Mouse (Mus musculus): ENCODE measurements around the gene Bend3. TPM values are rescaled to one million over a fixed set of nuclear protein-coding genes. Genes with fewer than 3 reads are reported as not detected.
A peak's percentile ranks its signal among the peaks of the same experiment; 100 is the strongest.

Gene Bend3
- 0.81 and 0.89 TPM in 2 replicates for polyA plus RNA-seq (2015; fragmentation: Nextera tagmentation; extraction: Ambion mirVana)

DNA sequence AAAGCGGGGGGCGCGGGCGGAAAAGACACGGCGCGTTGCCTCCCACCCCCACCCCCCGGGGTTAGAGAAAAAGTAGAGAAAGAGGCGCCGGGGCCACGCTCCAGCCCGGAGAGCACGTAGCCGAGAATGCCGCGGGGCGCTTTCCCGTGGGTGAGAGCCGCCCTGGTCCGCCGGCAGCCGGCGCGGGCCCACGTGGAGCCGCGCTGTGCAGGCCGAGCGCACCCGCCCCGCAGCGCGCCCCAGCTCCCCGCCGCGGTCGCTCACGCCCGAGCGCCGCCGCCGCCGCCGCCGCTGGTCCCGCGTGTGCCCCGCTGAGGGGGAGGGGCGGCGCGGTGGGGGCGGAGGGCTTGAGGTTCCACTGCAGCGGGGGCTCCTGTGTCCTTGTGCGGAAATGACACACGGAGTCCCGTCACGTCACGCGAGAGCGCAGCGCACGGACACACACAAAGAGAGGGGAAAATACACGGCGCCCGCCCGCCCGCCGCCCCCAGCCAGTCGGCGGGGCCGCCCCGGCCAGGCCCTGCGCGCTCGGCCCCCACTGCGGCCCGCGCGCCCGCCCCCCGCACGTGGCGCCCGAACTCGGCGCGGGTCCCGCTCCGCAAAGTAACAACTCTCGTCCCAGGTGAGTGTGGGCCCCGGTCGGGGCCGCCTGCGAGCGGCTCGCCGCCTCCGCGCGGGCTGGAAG lies at the start of gene Bend3:
TSS of gene Bend3 (plus strand) at position 81 of the 685 bp plus-strand sequence.
- Histone ChIP-seq H3K4me3 (ENCODE audit: low read depth, low read length) (peak within 1 kb of the TSS; percentile 84), H3K27me3 (replicated peaks; ENCODE audit: insufficient read depth, low read length) (no peaks in the 10 kb centered on the region), H3K4me2 (replicated peaks; ENCODE audit: low read depth, low read length) (peak within 1 kb of the TSS; percentile 100), H3K4me1 (ENCODE audit: insufficient read depth, low read depth, low read length) (peaks cover 9% of the 10 kb centered on the region; the same call in 1 of the 2 replicates), H3K9ac (replicated peaks; ENCODE audit: low read depth) (peak within 1 kb of the TSS; percentile 77), H3K36me3 (ENCODE audit: insufficient read depth, low read length) (no peaks in the 10 kb centered on the region), H3K27ac (ENCODE audit: low read length) (peak within 1 kb of the TSS; percentile 91), H3K9me3 (ENCODE audit: low read length) (no peaks in the 10 kb centered on the region)
- 0% methylated on average over 30 of the region's 101 CpGs for WGBS
- DNase-seq (ENCODE audit: low spot score) (peak; percentile 65), ATAC-seq (peak; percentile 43)
- TF ChIP-seq CTCF (IDR thresholded peaks at IDR 0.05) (no peak), EP300 (IDR thresholded peaks at IDR 0.05) (no peak)

DNA sequence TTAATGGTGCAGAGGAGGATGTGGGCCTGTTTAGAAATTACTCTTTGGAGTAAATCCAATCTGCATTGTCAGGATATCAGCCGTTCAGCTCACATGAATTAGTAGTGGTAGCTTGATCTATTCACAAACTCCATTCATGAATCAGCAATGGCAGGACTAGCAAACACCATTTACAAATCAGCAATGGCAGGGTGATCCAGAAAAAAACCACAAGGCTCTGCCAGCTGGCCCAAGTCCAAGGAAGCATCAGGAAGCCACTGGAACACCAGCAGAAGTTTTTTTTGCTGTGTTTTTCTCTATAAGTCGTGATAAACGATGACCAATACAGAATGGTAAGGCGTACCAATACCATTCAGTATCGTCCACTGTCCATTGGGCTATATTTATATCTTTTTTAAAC lies 48.0 kb upstream of the Bend3 start:
- no peaks in the 10 kb centered on the region for H3K27me3 ChIP-seq (replicated peaks; ENCODE audit: insufficient read depth, low read length)
- no peak overlapping the region for H3K9ac ChIP-seq (replicated peaks; ENCODE audit: low read depth)
- no peaks in the 10 kb centered on the region; the same call in 1 of the 2 replicates for H3K9me3 ChIP-seq (ENCODE audit: low read length)
- no peak overlapping the region for H3K4me3 ChIP-seq (ENCODE audit: low read depth, low read length)
- no peaks in the 10 kb centered on the region for H3K4me1 ChIP-seq (ENCODE audit: insufficient read depth, low read depth, low read length)
- no peak overlapping the region for H3K27ac ChIP-seq (ENCODE audit: low read length)
- H3K4me2 ChIP-seq (replicated peaks; ENCODE audit: low read depth, low read length) = no peak overlapping the region
- ATAC-seq (no peak), DNase-seq (ENCODE audit: low spot score) (no peak)
- no peaks in the 10 kb centered on the region for H3K36me3 ChIP-seq (ENCODE audit: insufficient read depth, low read length)
- WGBS = 83% methylated on average over 5 of the region's 5 CpGs
- TF ChIP-seq EP300 (IDR thresholded peaks at IDR 0.05) (no peak), CTCF (IDR thresholded peaks at IDR 0.05) (no peak)

DNA sequence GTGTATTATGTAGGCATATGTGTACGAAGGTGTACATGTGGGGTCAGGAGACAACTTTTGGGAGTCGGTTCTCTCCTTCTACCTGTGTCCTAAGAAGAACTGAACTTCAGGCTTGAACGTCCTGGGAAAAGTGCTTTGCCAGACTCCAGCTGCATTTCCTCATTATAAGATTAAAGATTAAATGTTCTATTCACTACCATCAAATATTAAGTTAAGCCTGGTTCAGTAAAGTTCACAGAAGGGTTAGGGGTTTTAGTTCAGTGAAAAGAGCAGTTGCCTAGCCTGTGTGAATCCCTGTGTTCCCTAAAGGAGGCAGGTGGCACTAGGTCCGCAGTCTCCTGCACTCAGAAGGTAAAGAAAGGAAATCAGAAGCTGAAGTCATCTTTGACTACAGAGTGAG lies 44.3 kb upstream of the Bend3 start:
- DNase-seq (ENCODE audit: low spot score) = no peak
- Histone ChIP-seq H3K4me2 (replicated peaks; ENCODE audit: low read depth, low read length) (no peak overlapping the region), H3K27me3 (replicated peaks; ENCODE audit: insufficient read depth, low read length) (no peaks in the 10 kb centered on the region), H3K9ac (replicated peaks; ENCODE audit: low read depth) (no peak overlapping the region), H3K4me1 (ENCODE audit: insufficient read depth, low read depth, low read length) (no peaks in the 10 kb centered on the region), H3K9me3 (ENCODE audit: low read length) (no peaks in the 10 kb centered on the region; the same call in 1 of the 2 replicates), H3K27ac (ENCODE audit: low read length) (no peak overlapping the region), H3K36me3 (ENCODE audit: insufficient read depth, low read length) (no peaks in the 10 kb centered on the region), H3K4me3 (ENCODE audit: low read depth, low read length) (no peak overlapping the region)
- no peak for ATAC-seq
- 85% methylated on average over 4 of the region's 4 CpGs for WGBS
- TF ChIP-seq EP300 (IDR thresholded peaks at IDR 0.05) (no peak), CTCF (IDR thresholded peaks at IDR 0.05) (no peak)

DNA sequence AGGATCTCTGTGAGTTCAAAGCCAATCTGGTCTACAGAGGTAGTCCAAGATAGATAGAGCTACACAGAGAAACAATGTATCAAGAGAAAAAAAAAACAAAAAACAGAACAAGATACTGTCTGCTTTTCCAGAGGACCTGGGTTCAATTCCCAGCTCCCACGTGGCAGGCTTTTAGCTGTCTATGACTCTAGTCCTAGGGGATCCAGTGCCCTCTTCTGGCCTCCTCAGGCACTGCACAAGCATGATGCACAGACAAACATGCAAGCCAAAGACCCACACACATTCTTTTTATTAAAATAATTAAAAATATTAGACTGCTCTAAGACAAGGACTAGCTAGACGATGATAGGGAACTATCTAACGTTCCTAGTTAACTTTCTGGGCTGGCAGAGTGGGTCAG lies 42.9 kb upstream of the Bend3 start:
- Histone ChIP-seq H3K27ac (ENCODE audit: low read length) (no peak overlapping the region), H3K36me3 (ENCODE audit: insufficient read depth, low read length) (no peaks in the 10 kb centered on the region), H3K9ac (replicated peaks; ENCODE audit: low read depth) (no peak overlapping the region), H3K9me3 (ENCODE audit: low read length) (no peaks in the 10 kb centered on the region), H3K4me3 (ENCODE audit: low read depth, low read length) (no peak overlapping the region), H3K4me2 (replicated peaks; ENCODE audit: low read depth, low read length) (no peak overlapping the region), H3K4me1 (ENCODE audit: insufficient read depth, low read depth, low read length) (no peaks in the 10 kb centered on the region), H3K27me3 (replicated peaks; ENCODE audit: insufficient read depth, low read length) (no peaks in the 10 kb centered on the region)
- ATAC-seq (no peak), DNase-seq (ENCODE audit: low spot score) (no peak)
- 0 out of 2 replicates have a peak, but pooled peaks have one; percentile 6 for TF ChIP-seq CTCF (IDR thresholded peaks at IDR 0.05)
- TF ChIP-seq EP300 (IDR thresholded peaks at IDR 0.05) = no peak
- WGBS = 80% methylated on average over 3 of the region's 3 CpGs

DNA sequence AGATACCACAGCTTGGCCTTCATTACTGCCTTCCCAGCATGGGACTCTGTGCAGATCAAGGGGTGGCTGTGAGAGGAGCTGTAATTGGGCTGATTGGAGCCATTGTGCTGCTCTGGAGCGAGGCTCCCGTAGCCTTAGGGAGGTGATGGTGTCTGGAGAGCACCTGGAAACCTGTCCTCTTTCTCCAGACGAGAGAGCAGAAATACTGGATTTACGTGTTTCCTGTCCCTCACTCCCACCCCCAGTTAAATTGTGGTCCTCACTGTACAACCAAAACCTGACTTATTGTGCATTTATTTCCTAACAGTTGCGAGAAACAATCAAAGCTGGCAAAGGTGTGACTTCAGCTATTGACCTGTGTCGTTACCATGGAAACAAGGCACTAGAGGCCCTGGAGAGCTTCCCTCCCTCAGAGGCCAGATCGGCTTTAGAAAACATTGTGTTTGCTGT lies 39.1 kb upstream of the Bend3 start:
- Histone ChIP-seq H3K4me2 (replicated peaks; ENCODE audit: low read depth, low read length) (no peak overlapping the region), H3K9me3 (ENCODE audit: low read length) (no peaks in the 10 kb centered on the region), H3K27ac (ENCODE audit: low read length) (no peak overlapping the region), H3K36me3 (ENCODE audit: insufficient read depth, low read length) (no peaks in the 10 kb centered on the region), H3K27me3 (replicated peaks; ENCODE audit: insufficient read depth, low read length) (no peaks in the 10 kb centered on the region), H3K9ac (replicated peaks; ENCODE audit: low read depth) (no peak overlapping the region), H3K4me3 (ENCODE audit: low read depth, low read length) (no peak overlapping the region), H3K4me1 (ENCODE audit: insufficient read depth, low read depth, low read length) (no peaks in the 10 kb centered on the region)
- whole genome bisulfite sequencing = 44% methylated on average over 7 of the region's 7 CpGs
- TF ChIP-seq EP300 (IDR thresholded peaks at IDR 0.05) = no peak
- TF ChIP-seq CTCF (IDR thresholded peaks at IDR 0.05) = no peak
- DNase-seq (ENCODE audit: low spot score) = peak; percentile 51
- ATAC-seq = no peak; the same call in 1 of the 2 replicates

DNA sequence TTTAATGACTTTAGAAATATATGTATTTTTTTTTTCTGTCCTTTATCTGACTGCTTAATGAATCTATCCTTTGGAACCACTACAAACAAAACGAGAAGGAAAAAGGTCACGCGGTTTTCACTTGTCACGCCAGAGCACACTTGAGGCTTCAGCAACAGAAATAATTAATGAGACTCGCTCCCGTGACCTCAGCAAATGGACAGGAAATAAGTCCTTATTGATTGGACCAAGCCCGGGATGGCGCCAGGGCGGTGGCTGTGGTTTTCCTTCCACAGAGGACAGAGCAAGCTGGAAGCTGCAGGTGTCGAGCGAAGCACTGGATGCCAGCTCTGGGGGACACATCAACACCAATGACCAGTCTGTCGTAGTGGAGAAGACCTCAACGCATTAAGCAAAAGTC lies 38.6 kb upstream of the Bend3 start:
- 36% methylated on average over 13 of the region's 13 CpGs for WGBS
- Histone ChIP-seq H3K36me3 (ENCODE audit: insufficient read depth, low read length) (no peaks in the 10 kb centered on the region), H3K4me3 (ENCODE audit: low read depth, low read length) (no peak overlapping the region), H3K4me2 (replicated peaks; ENCODE audit: low read depth, low read length) (no peak overlapping the region), H3K4me1 (ENCODE audit: insufficient read depth, low read depth, low read length) (no peaks in the 10 kb centered on the region), H3K9me3 (ENCODE audit: low read length) (no peaks in the 10 kb centered on the region), H3K9ac (replicated peaks; ENCODE audit: low read depth) (no peak overlapping the region), H3K27me3 (replicated peaks; ENCODE audit: insufficient read depth, low read length) (no peaks in the 10 kb centered on the region), H3K27ac (ENCODE audit: low read length) (no peak overlapping the region)
- ATAC-seq = no peak
- TF ChIP-seq CTCF (IDR thresholded peaks at IDR 0.05) = no peak
- TF ChIP-seq EP300 (IDR thresholded peaks at IDR 0.05) = no peak
- no peak for DNase-seq (ENCODE audit: low spot score)

All from lung, postnatal 0 days (tissue).